Mouse (Mus musculus) urinary bladder, postnatal 14 days (tissue): ENCODE results near the gene Zc3h7b.
A peak's percentile ranks its signal among the peaks of the same experiment; 100 is the strongest.

Source experiments
- DNase-seq: peaks from one replicate; pipeline ENCODE4 v3.0.0; 2021; ENCODE audit warnings: low spot score

The Zc3h7b gene

DNA sequence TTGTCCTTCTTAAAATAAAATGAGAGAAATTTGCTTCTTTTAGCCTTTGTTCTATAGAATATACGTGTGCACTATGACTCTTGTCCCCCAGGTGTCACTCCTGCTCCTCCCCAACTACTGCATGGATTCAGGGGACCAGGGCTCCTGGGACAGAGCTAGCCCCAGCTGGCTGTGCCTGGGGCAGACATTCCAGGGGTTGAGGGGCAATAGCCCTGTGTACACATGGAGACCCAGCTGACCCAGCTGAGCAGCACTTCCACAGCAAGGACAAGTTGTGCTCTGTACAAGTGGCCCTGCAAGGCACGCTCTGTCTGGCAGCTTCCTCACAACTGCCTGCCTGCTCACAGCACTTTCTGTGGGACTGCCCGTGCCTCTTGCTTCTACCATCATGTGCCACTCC is 51.4 kb downstream of the Zc3h7b start:
- no peak for DNase-seq

DNA sequence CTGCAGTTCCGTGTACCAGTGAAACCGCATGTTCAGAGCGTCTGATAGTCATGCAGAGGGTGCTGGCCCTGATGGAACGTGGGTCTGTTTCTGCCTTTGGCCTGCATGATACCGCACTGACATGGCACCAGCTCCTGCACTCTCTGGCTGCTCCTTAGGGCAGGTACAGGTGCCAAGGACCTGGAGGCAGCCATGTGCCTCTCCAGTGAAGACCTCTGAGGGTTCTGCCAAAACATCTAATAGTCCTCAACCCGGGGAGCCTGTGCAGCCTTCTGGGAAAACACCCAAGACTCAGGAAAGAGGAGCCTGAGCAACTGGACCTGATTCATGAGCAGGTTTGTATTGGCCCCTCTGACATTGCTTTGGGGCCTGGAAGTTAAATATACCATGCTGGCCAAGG is 53.0 kb downstream of the Zc3h7b start:
- DNase-seq = no peak

DNA sequence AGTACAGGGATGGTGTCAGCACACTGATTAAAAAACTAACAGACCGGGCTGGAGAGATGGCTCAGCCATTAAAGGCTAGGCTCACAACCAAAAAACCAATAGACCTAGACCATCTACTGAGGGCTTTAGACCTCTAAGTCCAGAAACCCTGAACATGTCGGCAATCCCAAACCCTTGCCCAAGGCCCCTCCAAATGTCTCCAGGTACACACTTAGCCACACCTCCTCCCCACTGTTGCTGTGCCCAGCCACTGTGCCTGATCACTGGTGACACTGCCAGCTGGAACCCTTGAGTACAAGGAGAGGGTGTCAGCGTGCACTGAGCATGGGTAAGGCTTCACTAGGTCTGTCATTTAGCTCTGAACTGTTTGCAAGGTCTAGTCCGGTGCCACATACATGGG is 53.6 kb downstream of the Zc3h7b start:
- no peak for DNase-seq

DNA sequence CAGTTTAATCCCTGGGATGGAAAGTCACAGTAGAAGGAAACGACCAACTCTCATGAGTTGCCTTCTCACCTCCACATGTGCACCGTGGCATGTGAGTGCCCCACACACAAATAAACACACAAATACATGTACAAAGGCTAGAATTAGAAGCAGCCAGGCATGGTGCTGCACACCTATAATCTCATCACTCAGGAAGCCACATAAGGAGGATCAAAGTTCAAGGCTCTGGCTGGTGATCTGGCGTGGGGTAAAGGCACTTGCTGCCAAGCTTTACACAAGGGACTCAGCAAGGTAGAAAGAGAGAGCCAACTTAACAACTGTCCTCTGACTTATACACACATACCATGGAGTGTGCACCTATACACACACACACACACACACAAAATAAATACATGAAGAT is 55.5 kb downstream of the Zc3h7b start:
- no peak for DNase-seq

DNA sequence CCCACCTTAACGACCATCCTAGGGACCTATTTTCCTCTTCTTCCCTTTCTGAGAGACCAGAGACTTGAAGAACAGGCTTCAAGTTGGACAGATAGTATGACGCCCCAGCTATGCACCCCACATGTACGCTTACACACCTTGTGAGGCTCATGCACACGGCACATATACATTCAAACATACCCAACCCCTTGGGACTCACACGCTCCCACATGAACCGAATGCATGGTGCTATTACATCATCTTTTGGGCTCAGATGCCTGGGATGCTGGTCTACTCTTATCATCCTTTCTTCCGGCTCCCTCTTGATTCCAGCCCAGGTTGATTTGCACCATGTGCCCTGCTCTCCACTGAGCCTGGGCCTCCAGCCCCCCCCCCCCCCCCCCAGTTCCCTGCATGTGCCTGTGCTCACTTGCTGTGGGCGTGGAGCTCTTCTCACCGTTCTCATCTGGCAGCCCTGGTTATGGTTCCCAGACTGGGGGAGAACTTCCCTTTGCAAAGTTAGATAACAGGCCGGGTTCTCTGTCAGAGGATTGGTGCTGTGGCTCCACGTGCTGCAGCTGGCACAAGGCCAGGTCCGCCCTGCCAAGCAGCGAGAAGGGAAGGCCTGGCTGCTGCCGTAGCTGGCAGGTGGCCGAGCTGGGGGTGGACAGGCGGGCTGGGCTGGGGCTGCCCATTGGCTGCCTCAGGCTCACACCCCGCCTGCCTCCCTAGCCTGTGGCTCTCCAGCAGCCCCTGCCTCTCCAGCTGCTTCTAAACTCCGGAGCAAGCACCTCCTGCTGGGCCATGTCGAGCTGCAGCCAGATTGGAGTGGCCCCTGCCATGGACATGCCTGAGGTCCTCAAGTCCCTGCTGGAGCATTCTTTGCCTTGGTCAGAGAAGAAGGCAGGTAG is 57.4 kb downstream of the Zc3h7b start, which contains the start of gene Tef:
TSS of gene Tef (plus strand) at position 421 of the 890 bp plus-strand sequence.
- peak; percentile 100 for DNase-seq

DNA sequence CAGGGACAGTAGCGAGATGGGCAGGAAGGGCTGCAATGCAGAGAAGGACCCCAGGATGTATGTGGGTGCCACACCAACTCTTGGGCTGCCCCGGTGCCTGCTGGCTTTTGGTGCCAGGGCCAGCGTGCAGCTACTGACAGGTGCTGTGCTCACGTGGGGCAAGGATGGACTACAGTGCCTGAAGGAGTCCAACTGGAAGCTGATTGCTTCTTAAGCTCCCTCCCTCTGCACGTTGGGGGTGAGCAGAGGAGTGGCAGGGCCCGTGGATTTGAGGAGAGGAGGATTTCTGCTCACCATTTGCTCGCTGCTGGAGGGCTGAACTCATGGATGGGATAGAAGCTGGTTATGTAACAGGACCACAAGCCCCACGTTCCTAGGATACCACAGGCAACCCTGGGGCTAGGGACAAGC is 58.1 kb downstream of the Zc3h7b start:
- DNase-seq = peak; percentile 34

DNA sequence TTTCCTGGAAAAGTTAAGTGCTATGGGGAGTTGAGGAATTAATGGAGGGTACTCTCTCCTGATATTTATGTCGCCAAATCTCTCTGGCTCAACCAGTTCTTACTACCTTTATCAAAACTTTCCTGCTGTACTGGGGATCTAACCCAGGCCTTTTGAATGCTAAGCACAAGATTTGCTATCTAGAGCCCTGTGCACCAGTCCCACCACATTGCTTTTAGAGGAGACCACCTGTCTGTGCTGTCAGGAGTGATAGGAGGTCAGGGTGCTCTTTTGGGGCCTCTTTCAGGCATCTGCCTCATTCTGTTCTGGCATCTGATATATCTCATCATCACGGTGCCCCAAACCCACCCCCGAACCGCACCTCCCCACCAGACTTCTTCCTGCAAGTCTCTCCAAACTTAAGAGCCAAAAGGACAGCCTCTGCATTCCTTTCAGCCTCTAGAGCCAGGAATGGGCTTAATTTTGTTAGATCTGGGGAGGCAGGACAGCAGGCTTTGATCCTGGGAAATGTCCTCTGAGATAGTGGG is 58.6 kb downstream of the Zc3h7b start:
- DNase-seq = no peak

DNA sequence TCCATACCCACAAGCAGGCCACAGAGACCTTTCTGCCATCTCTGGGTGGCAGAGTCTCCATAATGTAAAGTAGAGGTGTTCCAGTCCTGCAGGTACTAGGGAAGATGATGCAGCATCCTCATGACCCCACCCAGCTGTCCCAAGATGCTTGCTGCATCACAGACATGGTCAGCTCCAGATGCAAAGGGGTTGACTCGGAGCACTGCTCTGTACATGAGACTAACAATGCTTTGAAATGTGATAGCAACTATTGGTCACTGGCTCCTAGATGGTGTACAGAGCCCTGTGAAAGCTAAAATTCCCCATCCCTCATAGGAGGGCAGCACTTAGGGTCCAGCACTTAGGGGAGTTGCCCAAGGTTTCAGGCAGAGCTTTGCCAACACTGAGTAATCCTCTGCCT is 59.3 kb downstream of the Zc3h7b start:
- no peak for DNase-seq

DNA sequence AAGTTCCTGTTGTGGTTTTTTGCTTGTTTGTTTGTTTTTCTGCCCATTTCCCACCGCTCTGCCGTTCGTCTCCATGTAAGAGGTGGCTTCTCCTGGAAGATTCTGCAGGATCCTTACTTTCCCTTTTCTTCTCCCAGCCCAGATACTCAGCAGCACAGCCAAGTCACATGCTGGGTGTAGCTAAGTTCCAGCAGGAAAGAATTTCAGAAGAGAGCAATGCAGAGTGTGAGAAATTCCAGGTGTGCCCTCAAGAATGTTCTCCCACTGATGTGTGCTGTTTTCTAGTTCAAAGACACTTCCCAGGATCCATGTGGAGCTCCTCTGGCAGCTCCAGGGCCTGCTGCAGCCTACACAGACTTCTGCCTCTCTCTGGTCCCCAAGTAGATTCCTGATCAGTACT is 60.0 kb downstream of the Zc3h7b start:
- no peak for DNase-seq

DNA sequence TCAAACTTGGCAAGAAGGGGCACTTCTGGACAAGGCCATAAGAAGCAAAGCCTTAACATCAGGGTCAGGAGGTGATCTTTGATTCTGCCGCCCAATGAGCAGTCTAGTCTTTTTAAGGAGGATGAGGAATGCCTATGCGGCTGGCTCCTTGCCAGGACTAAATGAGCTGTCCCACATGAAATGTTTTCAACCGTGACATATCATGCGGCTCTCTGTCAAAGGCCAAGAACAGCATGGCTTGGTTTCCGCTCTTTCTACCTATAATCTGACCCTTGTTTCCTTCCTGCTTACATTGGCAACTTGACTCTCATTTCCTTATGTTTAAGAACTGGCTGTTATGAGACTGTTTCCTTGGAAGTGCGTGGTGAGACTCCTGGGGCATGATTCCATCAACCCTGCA is 60.8 kb downstream of the Zc3h7b start:
- peak; percentile 46 for DNase-seq

DNA sequence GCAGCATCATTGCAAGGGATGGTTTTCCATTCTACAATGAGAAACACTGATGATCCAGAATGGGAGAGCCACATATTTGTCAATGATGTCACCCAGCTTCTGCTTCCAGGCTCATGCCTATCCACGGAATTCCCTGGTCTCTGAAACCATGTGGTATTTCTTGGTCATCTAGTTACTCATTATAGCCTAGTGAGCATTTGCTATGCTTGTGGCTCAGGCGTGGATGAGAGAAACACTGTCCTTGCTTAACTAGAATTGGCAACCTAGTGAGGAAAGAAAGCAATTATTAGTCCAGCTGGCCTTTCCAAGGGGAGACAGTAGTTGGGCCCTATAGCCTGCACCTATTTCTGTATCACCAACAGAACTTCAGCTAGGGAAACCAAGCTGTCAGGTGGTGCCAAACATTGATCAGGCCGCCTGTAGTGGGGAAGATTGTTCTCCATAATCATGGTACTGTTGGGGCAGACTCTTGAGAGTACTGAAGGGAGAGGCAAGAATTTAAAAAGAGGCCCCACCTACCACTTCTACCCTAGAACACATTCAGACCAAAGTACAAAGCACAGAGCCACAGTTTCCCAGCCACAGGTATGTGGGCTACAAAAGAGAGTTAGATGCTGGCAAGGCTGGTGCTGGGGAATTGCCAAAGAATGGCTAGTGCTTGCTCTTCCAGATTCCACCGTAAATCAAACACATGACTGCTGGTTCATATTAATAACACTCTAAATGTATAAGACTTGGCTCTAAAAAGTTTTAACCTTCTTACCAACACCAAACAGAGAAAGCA is 62.0 kb downstream of the Zc3h7b start:
- no peak for DNase-seq

DNA sequence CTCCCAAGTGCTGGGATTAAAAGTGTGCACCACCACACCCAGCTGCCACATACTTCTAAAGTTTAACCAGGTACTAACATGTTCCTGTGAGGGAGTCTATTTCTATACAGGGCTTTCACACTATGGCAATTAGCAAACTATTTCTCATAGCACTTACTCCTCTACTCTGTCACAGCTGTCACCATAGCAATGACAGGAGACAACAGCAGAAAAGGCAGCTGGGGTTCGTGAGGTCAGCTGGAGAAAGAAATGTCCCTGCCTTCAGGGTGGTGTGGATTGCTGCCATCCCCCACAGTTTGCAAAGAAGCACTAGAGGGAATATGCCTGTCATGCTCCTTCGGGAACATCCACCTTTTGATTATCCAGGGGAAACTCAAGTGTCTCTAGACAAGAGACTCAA is 63.9 kb downstream of the Zc3h7b start:
- no peak for DNase-seq

DNA sequence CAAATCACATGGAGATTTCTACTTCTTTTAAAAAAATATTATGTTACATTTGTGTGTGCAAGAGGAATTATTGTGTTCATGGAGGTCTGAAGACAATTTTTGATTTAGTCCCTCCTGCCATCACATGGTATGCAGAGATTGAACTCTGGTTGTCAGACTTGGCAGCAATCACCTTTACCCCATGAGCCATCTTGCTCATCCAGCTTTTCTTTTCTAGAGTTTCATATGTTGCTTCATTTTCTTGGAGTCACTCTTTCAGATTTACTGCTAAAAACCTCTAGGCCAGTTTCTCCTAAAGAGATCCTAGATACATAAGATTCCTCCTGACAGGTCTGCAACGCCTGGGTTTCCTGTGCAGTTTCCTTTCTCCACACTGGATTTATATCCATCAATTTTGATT is 64.7 kb downstream of the Zc3h7b start:
- no peak for DNase-seq

DNA sequence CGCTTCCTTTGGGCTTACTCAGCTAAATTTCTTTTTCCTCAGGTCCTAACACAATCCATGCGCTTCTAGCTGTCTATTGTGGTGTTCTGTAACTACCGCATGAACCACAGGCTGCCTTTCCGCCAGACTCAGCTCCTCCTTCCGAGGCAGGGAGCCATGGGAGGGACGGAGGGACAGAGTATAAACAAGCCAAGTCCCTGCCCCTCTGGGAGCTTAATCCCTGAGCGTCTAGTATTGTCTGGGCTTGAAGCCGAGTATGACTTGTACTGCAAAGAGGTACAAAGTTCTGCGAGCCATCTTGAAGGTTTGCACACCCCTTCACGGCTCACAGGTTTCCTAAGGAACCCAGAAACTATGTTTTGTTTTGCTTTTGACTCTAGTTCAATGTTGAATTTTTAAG is 65.3 kb downstream of the Zc3h7b start:
- DNase-seq = peak; percentile 94

DNA sequence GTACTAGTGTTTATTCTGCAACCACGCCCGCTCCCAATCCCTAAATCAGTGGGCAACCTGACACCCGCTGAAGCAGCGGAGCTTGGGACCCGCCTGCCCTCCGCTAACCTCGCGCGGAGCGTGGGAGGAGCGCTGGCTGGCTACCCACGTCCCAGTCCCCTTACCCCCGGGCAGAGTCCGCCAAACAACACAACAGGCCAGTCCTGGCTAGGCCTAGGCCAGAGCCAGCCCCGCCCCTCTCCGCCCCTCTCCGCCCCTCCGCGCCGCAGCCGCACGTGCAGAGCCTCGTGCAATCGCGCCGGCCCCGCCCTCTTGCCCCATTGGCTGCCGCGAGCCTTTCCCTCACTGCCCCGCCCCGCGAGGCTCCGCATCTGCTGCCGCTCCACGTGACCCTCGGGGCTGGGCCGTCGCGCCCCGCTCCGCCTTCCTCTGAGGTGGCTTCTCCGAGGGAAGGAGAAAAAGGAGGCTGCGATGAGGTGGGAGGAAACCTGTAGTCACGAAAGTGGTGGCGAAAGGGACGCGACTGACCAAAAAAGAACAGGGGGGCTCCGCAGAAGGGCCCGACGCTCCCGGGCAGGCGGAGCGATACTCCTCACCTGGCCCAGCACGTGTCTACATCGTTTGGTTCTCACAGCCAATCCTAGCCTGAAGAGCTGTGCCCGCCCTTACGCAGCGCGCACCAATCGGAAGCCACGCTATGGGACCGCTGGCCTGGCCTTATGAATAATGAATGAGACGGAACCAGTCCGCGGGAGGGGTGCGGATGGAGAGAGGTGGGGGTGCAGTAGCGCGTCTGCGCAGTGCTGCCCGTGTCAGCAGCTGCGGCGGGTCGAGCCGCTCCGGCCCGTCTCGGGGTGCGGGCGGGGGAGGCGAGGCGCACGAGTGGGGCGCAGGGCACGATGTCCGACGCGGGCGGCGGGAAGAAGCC is 66.1 kb downstream of the Zc3h7b start:
- DNase-seq = peak; percentile 98

DNA sequence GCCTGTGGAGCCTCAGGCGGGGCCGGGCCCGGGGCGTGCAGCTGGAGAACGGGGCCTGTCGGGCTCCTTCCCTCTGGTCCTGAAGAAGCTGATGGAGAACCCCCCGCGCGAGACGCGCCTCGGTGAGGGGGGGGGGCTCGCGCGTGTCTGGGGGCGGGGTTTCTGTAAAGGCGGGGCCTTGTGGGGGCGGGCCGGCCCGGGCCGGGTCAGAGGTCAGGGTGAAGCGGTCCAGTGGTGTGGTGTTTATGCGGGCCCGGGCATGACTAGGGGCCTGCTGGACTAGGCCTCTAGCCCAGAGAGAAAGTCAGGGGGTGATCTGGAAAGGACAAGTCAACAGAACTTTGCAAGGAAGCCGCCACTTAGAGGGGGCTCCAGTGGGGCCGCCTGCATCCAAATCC is 66.7 kb downstream of the Zc3h7b start:
- no peak for DNase-seq

DNA sequence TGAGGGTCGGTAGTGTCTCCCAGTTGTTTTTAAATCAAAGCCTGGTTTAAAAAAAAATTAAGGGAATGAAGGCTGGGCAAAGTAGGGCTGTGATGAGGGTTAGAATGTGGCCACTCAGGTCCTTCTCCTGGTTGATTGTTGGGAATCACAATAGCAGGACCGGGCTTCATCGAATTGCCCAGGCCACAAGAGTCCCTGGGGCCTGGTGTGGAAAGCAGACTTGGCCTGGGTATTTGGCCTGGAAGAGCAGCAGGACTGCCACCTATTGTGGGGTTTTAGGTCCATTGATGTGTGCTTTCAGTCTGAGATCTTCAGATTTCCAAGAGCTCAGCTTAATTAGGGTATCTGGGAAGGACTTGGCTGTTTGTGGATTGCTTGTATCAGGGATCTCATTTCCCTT is 67.4 kb downstream of the Zc3h7b start:
- no peak for DNase-seq

DNA sequence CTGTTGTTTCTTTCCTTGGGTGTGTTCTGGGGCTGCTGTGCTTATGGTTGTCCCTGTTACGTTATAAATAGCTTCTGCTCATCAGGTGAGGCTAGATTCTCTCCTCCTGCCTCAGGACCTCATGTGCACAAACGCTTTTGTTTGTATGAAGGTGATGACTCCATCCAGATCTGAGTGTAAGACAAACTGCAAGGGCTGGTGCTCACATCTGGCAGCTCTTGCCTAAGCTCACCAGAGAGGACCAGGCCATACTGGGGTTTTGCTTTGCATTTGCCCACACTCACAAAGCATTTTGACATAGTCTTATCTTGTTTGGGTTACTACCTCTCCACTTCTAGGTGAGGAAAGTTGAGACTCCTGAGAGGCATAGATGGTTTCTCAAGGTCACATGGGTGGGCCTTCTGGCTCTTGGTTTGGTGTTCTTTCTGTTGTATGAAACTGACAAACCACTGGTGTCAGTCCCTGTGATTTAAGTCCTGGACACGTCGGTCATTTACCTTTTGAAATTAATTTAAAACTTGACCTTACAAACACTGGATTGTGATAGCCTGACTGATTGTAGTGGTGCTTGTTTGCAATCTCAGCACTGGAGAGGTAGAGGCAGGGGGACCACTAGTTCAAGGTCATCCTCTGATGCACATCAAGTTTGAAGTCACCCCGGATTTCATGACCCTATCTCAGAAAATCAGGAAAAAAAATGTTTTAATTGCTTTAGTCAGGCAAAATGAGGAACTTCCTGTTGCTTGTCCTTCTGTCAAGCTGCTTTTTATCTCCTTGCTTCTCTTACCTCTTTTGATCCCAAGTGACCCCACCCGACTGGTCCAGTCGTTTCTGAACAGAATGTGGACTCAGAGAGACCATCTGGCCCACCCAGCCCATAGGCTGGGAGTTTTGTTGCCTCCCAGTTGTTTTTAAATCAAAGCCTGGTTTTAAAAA is 68.1 kb downstream of the Zc3h7b start:
- no peak for DNase-seq

DNA sequence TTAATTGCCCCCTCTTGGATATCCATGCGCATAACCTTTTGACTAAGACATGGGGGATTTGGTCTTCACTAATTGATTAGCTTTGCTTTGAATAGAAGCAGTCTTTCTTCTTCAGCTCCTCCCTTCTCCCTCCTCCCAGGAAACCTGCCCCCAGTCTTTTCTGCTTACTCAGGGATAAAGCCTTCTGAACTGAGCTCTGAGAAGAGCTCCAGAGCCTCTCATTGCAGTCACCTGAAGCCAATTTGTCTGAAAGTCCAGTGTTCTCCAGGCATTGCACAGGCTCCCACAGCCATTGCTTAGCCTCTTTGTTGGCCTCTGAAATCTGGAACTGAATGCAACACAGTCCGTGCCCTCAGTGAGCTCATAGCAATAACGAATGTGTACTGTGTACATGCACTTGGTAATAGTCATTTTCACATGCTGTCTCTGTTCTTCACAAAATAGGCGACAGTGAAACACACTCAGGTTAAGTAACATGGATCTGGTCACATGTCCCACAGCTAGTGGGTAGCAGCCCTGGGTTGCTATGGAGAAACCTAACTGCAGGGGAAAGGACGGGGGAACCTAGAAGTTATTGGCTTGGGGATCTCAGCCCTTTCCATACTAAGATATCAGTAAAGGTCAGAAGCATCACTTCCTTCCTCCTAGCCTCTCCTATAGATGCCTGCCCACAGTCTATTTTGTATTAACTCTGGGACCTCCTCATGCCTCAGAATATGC is 69.3 kb downstream of the Zc3h7b start:
- no peak for DNase-seq

DNA sequence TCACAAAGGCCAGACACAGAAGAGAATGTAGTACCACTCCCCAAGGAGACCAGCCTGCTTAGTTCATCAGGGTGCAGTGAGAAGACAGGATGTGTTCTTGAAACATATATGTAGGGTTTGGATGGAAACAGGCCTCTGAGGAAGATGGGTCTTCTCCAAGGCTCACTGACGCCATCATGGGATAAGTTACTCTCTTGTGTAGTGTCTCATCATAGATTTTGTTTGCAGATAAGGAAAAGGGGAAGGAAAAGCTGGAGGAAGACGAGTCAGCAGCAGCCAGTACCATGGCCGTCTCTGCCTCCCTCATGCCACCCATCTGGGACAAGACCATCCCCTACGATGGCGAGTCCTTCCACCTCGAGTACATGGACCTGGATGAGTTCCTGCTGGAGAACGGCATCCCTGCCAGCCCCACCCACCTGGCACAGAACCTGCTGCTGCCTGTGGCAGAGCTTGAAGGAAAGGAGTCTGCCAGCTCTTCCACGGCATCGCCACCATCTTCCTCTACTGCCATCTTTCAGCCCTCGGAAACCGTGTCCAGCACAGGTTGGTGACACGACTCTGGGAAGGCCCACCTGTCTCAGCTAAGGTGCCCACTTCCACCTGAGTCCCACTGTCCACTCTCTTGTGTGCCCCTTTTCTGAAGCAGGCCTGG is 70.0 kb downstream of the Zc3h7b start:
- DNase-seq = no peak
